Mouse (Mus musculus) layer of hippocampus, adult 9-11 months (tissue): ENCODE measurements at regions not wholly inside any gene's neighbourhood (a gene's known extent, or its start where the extent isn't known, plus 50 kb on each side); places are given as distances from the start of the nearest gene placed in this dataset.

Experiments used
- DNase-seq: peaks from one replicate; pipeline ENCODE4 v3.0.0; 2022

GRCm38 (mm10) chr5:85954526-85954925 is 110.9 kb downstream of the Cenpc1 start:
- no peak for DNase-seq

- peak; percentile 37 for DNase-seq
These were observed 128.6 kb downstream of the Cenpc1 start for GRCm38 (mm10) chr5:85936667-85937314.

DNA sequence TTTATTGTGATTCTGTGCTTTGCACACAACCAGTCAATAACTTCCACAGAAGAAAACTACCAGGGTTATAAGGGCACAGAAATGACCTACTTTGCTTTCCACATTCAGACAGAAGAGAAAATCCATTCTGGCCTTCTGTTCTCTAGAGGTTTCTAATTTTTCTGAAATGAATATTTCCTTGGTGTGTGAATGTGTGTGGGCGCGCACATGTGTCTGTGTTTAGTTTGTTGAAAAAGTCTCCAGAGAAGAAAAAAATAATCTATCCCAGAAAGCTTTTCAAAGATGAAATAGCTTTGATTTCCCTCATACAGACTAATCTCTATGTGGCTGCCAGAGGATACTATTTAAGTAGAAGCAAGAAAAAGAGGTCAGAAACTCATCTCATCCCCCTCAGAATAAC is 147.1 kb downstream of the Cenpc1 start:
- DNase-seq, result peak; percentile 54

DNA sequence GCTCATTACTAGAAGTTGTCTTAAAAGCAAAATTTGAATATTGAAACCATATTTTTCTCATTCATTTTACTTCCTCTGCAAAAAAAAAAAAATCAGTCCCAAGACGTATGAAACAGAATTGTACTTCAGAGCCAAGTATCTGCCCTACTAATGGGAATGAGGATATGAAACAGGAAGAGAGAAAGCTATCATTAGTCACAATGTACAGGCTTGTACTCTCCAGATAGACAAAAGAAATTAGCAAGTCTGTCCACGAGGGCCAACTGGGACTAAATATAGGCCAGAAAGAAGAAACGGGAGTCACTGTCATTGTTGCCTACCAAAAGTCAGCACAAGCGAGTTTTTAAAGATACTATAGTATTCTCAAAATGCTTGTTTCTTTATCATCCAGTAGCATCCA is 150.4 kb downstream of the Cenpc1 start:
- DNase-seq, result peak; percentile 45

DNA sequence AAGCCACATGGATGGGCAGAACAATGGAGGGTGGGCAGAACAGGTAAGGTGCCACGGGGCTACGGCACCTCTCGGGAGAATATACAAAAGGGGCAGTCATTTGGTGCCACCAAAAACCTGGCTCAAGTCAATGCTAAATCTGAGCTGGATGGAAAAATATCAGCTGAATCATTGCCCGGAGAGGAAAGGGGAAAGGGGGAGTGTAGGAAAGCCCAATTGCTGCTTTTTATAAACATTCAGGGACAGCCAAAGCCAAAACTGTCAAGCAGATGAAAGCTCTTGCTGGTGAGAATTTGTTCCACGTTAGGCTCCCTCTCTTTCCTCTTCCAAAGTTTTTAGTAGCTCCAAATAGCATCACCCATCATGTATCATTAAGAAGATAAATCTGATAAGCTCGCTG is 168.9 kb downstream of the Cenpc1 start:
- DNase-seq, result peak; percentile 8

DNA sequence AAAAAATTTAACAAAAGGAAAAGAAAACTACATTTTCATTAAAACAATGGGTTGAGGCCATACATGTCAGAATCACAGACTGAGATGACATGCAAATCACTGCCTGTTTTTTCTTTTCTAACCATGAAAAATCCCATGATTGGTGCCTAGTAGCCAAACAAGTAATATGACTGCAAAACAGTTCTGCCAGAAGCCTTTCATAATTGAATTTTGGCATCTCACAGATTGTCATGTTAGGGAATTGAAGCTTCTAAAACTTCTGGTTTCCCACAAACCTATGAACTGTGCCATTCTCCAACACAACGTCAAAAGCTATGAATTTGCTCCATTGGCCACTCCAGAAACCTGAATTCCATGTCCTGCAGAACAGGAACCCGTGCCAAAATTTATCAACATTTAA is 169.6 kb downstream of the Cenpc1 start:
- no peak for DNase-seq

GRCm38 (mm10) chr5:85870311-85870710 is 195.1 kb downstream of the Cenpc1 start:
- DNase-seq, result no peak

DNA sequence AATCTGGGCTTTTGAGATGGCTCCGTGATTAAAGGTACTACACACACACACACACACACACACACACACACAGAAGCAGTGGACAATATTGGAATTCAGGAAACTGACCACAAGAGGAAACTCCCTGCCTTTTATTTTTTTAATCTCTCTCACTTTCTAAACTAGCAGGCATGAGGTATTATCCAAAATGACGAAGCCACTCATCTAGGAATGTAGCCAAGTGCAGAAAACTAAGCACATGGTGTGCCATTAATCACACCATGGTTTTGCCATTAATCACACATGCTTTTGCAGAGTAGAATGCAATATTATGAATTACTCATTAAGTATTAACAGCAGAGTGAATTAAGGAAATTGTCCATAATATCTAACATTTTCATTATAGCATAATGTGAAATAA is 232.8 kb downstream of the Cenpc1 start:
- DNase-seq, result peak; percentile 43

GRCm38 (mm10) chr5:85795531-85796197 is 269.7 kb downstream of the Cenpc1 start:
- DNase-seq, result peak; percentile 5

DNA sequence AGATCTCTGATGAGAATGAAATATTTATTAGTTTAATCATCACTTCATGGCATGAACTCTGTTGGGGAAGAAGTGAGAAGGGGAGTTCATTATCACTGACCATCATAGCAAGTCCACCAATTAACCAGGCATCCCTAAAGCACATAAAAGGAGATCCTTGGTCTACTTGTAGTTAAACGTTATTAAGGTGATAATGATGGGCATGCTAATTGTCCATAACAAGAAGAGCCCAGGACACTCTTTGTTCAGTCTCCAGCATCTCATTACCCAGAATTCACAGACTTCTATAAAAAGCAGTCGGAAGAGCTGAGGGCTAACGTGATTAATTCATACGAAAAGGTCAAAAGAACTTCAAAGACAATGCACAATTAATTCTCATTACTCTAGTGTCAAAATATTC is 272.2 kb downstream of the Cenpc1 start:
- DNase-seq, result no peak

DNA sequence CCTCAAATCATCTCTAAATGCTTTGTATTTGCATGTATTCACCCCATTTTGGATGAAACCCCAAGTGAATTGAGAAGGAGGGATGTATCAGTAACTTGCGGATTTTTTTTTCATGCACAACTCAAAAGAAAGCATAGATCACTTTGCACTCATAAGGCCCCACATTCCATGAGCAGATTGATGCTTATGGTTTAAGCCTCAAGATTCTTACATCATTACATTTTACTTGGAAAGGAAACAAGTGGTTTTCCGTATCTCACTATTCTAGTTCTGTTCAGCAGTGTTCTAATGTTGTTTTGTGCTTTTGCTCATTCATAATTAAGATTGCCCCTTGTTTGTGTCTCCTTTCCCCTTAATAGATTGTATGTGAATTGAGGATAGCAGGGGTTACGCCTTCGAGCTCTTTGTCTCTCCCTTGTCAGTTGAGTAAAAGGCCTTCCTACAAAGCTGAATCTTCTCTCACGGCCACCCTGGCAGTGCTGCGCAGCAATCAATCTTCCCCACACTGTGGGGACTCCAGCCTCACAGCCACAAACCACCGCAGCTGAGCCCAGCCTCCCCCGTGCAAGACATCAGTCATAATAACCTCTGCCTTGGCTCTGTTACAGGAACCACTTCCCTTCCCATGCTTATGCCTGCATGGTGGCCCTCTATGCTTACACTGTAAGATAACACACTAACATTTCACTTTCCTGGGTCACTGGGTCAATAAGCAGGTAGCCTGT is 284.5 kb downstream of the Cenpc1 start:
- DNase-seq, result no peak

- DNase-seq, result peak; percentile 15
These were observed 285.4 kb downstream of the Cenpc1 start for GRCm38 (mm10) chr5:85780017-85780416.

DNA sequence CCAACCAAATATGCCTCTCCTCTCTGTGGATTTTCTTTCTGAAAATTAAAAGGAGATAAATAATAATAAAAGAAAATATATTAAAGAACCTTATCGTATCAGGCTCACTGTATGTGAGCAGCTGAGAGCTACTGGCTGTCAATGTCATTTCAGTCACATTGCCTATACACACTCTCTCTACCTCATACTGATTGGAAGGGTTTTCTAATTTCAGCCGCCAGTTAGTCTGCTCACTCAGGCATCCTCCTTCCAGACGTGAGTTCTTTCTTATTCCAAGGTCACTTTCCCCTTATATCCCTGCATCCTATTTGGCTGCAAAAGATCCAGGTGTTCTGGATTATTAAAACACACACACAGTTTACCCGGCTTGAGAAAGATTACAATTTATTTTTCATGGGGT is 286.2 kb downstream of the Cenpc1 start:
- DNase-seq, result no peak

DNA sequence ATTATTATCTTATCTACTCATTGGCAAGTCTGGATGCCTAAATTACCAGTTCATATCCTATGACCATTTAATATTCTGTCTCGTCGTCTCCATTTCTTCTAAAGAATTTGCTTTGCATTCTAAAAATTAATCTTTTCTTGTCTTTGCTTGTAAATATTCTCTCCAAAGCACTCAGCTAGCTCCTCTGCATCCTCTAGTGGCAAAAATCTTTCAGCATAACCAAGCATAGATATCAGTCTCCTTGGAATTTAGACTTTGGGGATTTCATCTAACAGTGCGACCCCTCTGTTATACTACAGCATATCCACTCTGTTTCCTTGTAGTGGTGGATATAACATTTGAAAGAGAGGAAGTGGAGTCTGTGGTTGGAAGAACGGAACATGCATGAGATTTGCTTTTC is 292.7 kb downstream of the Cenpc1 start:
- no peak for DNase-seq

DNA sequence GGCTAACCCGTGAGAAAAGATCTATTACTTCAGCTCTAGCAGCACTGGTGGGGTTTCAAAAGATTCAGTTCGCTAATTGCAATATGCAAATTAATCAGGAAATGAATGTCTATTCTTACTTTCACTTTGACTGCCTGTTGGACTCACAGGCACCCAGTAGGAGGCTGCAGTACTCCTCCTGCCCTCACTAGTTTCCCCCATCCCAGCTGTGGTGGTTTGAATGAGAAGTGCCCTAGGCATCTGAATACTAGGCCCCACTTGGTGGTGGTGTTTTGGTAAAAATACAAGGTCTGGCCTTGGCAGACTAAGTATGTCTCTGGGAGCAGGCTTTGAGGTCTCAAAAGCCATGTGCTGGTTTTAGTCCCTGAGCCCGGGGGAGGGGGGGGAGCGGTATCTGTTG is 293.3 kb downstream of the Cenpc1 start:
- peak; percentile 40 for DNase-seq

DNA sequence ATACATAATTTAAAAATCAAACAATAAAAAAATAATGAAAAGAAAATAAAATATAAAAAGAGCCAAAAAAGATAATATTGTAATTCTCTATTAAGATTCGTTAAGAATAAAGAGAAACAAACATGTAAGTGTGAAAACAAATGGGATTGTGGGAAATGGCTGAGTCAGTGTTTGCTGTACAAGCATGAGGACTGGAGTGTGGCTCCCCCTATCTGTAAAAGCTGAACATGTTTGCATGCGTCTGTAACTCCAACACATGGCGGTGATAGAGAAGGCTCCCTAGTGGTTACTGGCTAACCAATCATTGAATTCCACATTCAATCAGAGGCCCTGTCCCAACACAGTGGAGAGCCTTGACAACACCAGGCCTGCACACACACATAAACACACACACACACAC is 298.2 kb downstream of the Cenpc1 start:
- no peak for DNase-seq

DNA sequence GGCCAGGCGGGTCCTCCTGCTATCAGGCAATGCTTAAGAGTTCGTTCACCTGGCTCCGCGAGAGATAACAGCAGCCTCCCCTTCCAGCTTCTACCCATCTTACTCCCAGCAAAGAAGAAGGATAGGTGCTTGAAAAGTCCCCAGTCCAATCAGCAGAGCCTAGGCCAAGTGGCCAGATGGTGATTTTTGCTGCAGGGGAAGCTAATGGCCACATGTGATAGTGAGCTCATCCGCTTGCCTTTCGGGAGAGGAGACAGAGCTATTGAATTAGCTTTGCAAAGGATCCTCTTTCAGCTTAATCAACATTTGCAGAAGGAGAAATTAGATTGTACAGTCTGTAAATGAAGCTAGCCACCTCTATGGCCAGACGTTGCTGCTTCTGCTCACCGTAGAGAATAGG is 308.7 kb downstream of the Cenpc1 start:
- DNase-seq, result no peak

DNA sequence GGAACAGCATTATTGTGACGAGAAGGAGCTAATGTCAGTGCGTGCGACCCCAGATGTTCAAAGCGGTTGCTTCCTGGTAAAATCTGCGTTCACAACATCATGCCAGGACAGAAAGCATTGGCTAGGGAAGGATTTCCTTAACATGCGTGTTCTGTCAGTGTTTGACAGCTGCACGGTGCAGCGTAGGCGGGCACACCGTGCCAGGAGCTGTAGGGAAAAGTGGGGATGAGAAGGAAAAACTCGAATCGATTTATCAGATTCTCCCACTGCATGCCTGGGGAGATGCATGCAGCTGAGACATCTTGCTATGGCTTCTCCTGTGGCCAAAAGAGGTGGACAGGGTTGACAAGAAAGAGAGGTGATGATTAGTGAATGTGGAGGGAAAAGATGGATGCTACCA is 311.2 kb downstream of the Cenpc1 start:
- DNase-seq, result peak; percentile 49

- no peak for DNase-seq
These were observed 312.3 kb downstream of the Cenpc1 start for GRCm38 (mm10) chr5:85753109-85753508.

DNA sequence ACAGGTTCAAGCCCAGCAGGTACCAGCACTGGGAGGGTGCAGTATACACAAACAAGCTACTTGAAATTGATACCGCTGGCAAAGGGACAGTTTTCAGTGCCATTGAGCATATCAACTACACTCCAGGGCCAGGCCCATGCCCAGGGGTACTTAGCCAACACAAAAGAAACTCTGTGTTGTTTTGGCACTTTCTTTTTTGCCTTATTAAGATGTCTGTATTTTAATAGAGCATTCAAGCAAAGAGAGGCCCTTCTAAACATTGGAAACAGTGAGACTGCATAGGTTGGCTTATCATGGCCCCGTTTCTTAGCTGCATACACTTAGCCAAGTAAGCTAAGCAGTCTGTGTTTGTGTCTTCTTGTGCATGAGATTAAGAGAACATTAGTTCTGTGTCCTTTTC is 313.7 kb downstream of the Cenpc1 start:
- DNase-seq, result no peak

GRCm38 (mm10) chr5:85750893-85751292 is 314.5 kb downstream of the Cenpc1 start:
- no peak for DNase-seq

DNA sequence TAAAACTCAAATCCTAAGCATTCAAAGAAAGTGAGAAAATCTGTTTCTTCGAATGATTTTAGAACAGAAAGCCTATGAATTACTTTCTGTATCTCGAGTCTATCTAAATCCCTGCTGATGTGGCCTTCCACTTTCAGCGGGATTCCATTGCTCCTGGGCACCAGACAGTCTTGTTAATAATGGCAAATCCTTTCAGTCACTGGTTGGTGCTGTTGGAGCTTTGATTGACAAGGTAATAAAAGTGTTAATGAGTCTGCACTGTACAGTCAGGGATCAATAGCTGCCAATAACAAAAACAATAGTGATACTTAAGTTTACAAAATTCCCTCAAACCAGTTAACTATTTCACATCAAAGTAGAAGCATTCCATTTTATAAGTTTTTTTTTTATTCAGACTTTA is 335.8 kb downstream of the Cenpc1 start:
- no peak for DNase-seq

DNA sequence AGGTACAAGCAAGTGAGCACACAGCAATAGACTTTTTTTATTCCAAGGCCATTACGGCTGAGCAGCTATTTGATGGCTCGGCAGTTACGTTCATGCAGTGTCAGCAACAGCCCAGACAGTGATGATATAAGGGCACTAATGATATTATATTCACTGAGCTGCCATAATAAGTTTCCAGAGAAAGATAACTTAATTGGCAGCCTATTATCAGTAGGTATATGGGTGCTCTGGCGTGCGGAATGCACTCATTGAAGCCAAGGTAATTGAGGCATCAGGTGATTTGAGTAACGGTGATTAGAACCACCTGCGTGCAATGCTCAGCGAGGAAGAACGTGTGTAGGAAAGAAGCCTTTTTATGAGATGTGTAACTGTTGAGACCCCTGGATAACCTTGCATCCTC is 358.0 kb downstream of the Cenpc1 start:
- DNase-seq, result no peak

DNA sequence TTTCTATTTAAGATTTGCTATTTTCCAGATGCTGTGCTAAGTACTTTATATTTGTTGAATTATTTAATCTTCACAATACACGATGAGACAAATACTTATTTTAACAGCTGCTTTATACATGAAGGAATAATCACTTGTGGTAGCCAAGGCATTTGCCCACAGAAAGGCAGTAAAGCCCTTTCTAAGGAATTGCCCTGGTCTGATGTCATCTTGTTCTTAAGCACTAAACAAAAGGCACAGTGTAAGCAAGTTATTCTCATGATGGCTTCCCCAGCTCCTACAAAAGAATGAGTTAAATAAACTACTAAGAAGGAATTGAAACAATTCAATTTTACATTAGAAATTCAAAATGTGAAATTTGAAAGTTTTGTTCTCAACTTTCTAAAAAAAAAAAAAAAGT is 358.8 kb downstream of the Cenpc1 start:
- DNase-seq, result no peak
